In the genomic region with DNA sequence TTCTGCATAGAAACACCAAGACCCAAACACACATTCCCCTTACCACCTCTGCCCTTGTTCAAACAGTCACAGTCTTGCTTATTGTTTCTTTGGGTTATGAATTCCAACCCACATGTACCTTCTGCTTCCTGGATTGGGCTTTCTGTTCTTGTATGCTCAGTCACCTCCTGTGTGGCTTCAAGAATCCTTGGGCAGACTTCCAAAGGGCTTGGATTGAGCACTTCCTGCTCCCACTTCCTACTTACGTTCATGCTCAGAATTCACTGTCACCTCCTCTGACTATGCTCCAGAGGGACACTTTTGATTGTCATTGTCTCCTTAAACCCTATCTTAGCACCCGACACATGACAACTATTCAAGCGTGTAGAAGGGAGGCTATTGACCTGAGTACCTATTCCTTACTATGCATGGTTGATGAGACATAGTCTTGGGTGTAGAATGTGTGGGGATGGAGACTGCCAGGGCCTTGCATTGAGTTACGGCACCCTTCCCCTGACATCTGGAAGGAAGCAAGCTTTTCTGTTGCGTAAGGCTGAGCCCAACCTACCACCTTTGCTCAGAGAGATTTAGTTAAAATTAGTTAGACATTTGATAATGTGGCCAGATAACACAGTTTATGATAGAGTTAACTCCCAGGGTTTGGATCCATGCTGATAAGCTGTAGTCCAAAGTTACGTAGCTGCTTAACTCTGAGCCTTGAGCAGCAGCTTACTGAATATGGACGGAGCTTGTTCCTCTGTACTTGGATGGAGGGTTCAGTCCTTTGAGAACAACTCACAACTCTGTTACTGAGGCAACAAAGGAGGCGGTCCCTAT, we compare ENCODE assay signal across 21 mouse cellular contexts. TPM values are rescaled to one million over a fixed set of nuclear protein-coding genes. Genes with fewer than 3 reads are reported as not detected.
A peak's percentile ranks its signal among the peaks of the same experiment; 100 is the strongest.
DNase-seq lines count a peak whose midpoint lies in the region; ATAC-seq and TF ChIP-seq lines count a peak whose summit lies in the region.
"Had no signal": no experiment of that assay in that cellular context is flagged by ENCODE, and none has a peak within 500 bp of the region (broad histone marks: within the 10 kb centered on the region; RNA-seq: fewer than 3 reads in every experiment).

No protein-coding gene starts in this region.

- TF ChIP-seq RAD21 in MEL (IDR thresholded peaks at IDR 0.05; ENCODE audit: low read depth, low read length): no peak

- H3K4me3 ChIP-seq in lung, embryonic 14.5 days (ENCODE audit: low read depth, low read length): no peak overlapping the region
- no peak overlapping the region for H3K4me3 ChIP-seq in MEL (ENCODE audit: control insufficient read depth in 1 of 2, insufficient read depth in 1 of 2, low read depth in 2 of 2, low read length in 2 of 2)
- H3K4me3 ChIP-seq in intestine, embryonic 16.5 days (ENCODE audit: low read length): no peak overlapping the region
- no peak overlapping the region for H3K4me3 ChIP-seq in stomach, embryonic 16.5 days (replicated peaks; ENCODE audit: low read length)
- no peak overlapping the region for H3K4me3 ChIP-seq in midbrain, postnatal 0 days (ENCODE audit: low read depth, low read length)
- H3K4me3 ChIP-seq: embryonic facial prominence, embryonic 12.5 days; forebrain, embryonic 15.5 days; heart, adult 2 months; heart, embryonic 12.5 days had no signal

- H3K9ac ChIP-seq in lung, embryonic 14.5 days: no peak overlapping the region
- no peak overlapping the region for H3K9ac ChIP-seq in MEL (ENCODE audit: control insufficient read depth, low read depth, low read length, poor library complexity, severe bottlenecking)
- no peak overlapping the region for H3K9ac ChIP-seq in intestine, embryonic 16.5 days (ENCODE audit: low read depth, low read length)
- no peak overlapping the region for H3K9ac ChIP-seq in stomach, embryonic 16.5 days (ENCODE audit: low read length)
- no peak overlapping the region for H3K9ac ChIP-seq in midbrain, postnatal 0 days (replicated peaks; ENCODE audit: low read length, poor library complexity, severe bottlenecking)
- H3K9ac ChIP-seq: embryonic facial prominence, embryonic 12.5 days; forebrain, embryonic 15.5 days; heart, embryonic 12.5 days had no signal

- no peak for TF ChIP-seq CTCF in lung, embryonic 14.5 days (IDR thresholded peaks at IDR 0.05; ENCODE audit: low read depth)
- TF ChIP-seq CTCF in MEL (IDR thresholded peaks at IDR 0.05 in 2 of 3, conservative IDR thresholded peaks at IDR 0.05 in 1 of 3; ENCODE audit: control insufficient read depth in 1 of 3, insufficient read depth in 1 of 3, low read depth in 2 of 3, low read length in 3 of 3, poor library complexity in 1 of 3, severe bottlenecking in 1 of 3): no peak
- TF ChIP-seq CTCF in midbrain, postnatal 0 days (IDR thresholded peaks at IDR 0.05): no peak

- DNase-seq in lung, embryonic 14.5 days: peak; percentile 33
- no peak for DNase-seq in lung, postnatal 4 days
- DNase-seq in MEL (ENCODE audit: low read depth, low spot score): peak; percentile 3
- DNase-seq in kidney, postnatal 14 days: no peak
- DNase-seq in midbrain, postnatal 0 days (ENCODE audit: low spot score): no peak
- no peak for DNase-seq in heart, adult 18-20 months
- DNase-seq: adrenal gland, postnatal 10 days; B cell, adult 2 months; cerebellum, adult 11 months; cerebellum, adult 9-10 months; cerebellum, postnatal 25 days; gastrocnemius, postnatal 36 days; heart, postnatal 36 days had no signal

- WGBS in lung, embryonic 14.5 days: 82% methylated on average over 8 of the region's 8 CpGs
- WGBS in intestine, embryonic 16.5 days: 72% methylated on average over 8 of the region's 8 CpGs
- WGBS in stomach, embryonic 16.5 days: 84% methylated on average over 8 of the region's 8 CpGs
- 88% methylated on average over 8 of the region's 8 CpGs for WGBS in midbrain, postnatal 0 days

- no peaks in the 10 kb centered on the region for H3K79me2 ChIP-seq in MEL (ENCODE audit: control insufficient read depth, insufficient read depth, low read length, poor library complexity)

- no peak for TF ChIP-seq EP300 in MEL (IDR thresholded peaks at IDR 0.05; ENCODE audit: low read depth in 1 of 2, low read length in 2 of 2)

- H3K4me2 ChIP-seq in lung, embryonic 14.5 days: no peak overlapping the region
- H3K4me2 ChIP-seq in intestine, embryonic 16.5 days (ENCODE audit: low read depth, low read length): no peak overlapping the region
- H3K4me2 ChIP-seq in stomach, embryonic 16.5 days (ENCODE audit: low read depth, low read length): no peak overlapping the region
- no peak overlapping the region for H3K4me2 ChIP-seq in midbrain, postnatal 0 days (ENCODE audit: low read depth, low read length, poor library complexity, severe bottlenecking)
- H3K4me2 ChIP-seq: embryonic facial prominence, embryonic 12.5 days; forebrain, embryonic 15.5 days; heart, embryonic 12.5 days had no signal

- H3K27ac ChIP-seq in lung, embryonic 14.5 days (ENCODE audit: low read depth): no peak overlapping the region
- H3K27ac ChIP-seq in MEL (ENCODE audit: control insufficient read depth, low read depth, low read length): no peak overlapping the region
- H3K27ac ChIP-seq in intestine, embryonic 16.5 days (ENCODE audit: low read length): peak overlapping the region; percentile 51; the same call in 1 of the 2 replicates
- H3K27ac ChIP-seq in stomach, embryonic 16.5 days (ENCODE audit: low read length): no peak overlapping the region
- no peak overlapping the region for H3K27ac ChIP-seq in midbrain, postnatal 0 days (ENCODE audit: low read depth, low read length)
- H3K27ac ChIP-seq: embryonic facial prominence, embryonic 12.5 days; forebrain, embryonic 15.5 days; heart, adult 2 months had no signal

- no peak for ATAC-seq in lung, embryonic 14.5 days (ENCODE audit: insufficient read depth)
- peak; percentile 93 for ATAC-seq in intestine, embryonic 16.5 days
- 0 out of 2 replicates have a peak, but pooled peaks have one; percentile 33 for ATAC-seq in stomach, embryonic 16.5 days (ENCODE audit: insufficient read depth, low FRiP score)
- no peak for ATAC-seq in midbrain, postnatal 0 days (ENCODE audit: low FRiP score)
- ATAC-seq: CD4-positive, CD25-positive, alpha-beta regulatory T cell, adult 4 months; forebrain, embryonic 15.5 days had no signal

- no peak for TF ChIP-seq POLR2A in MEL (IDR thresholded peaks at IDR 0.05; ENCODE audit: control insufficient read depth in 1 of 2, insufficient read depth in 1 of 2, low read depth in 1 of 2, low read length in 2 of 2, poor library complexity in 1 of 2)

- H3K4me1 ChIP-seq in lung, embryonic 14.5 days (ENCODE audit: insufficient read depth): no peaks in the 10 kb centered on the region
- no peaks in the 10 kb centered on the region for H3K4me1 ChIP-seq in MEL (ENCODE audit: control insufficient read depth in 1 of 2, insufficient read depth in 2 of 2, low read length in 2 of 2)
- no peaks in the 10 kb centered on the region; the same call in 1 of the 2 replicates for H3K4me1 ChIP-seq in intestine, embryonic 16.5 days (ENCODE audit: control insufficient read depth, insufficient read depth, low read length)
- no peaks in the 10 kb centered on the region for H3K4me1 ChIP-seq in stomach, embryonic 16.5 days (ENCODE audit: control insufficient read depth, insufficient read depth, low read length)
- no peaks in the 10 kb centered on the region for H3K4me1 ChIP-seq in midbrain, postnatal 0 days (ENCODE audit: insufficient read depth, low read length)
- H3K4me1 ChIP-seq: embryonic facial prominence, embryonic 12.5 days; forebrain, embryonic 15.5 days had no signal

- no peaks in the 10 kb centered on the region for H3K36me3 ChIP-seq in lung, embryonic 14.5 days (ENCODE audit: insufficient read depth)
- no peaks in the 10 kb centered on the region for H3K36me3 ChIP-seq in MEL (ENCODE audit: control insufficient read depth in 1 of 2, insufficient read depth in 2 of 2, low read length in 2 of 2)
- no peaks in the 10 kb centered on the region for H3K36me3 ChIP-seq in intestine, embryonic 16.5 days (ENCODE audit: control insufficient read depth, insufficient read depth, low read length)
- no peaks in the 10 kb centered on the region for H3K36me3 ChIP-seq in stomach, embryonic 16.5 days (ENCODE audit: control insufficient read depth, insufficient read depth, low read length)
- no peaks in the 10 kb centered on the region for H3K36me3 ChIP-seq in midbrain, postnatal 0 days (ENCODE audit: insufficient read depth, low read length)
- H3K36me3 ChIP-seq: embryonic facial prominence, embryonic 12.5 days; forebrain, embryonic 15.5 days; G1E; heart, embryonic 12.5 days had no signal

- H3K9me3 ChIP-seq in lung, embryonic 14.5 days (ENCODE audit: low read depth, low read length): no peaks in the 10 kb centered on the region
- no peaks in the 10 kb centered on the region for H3K9me3 ChIP-seq in MEL (replicated peaks; ENCODE audit: insufficient read depth, low read length)
- H3K9me3 ChIP-seq in intestine, embryonic 16.5 days (ENCODE audit: control insufficient read depth, low read length): no peaks in the 10 kb centered on the region
- H3K9me3 ChIP-seq in stomach, embryonic 16.5 days (replicated peaks; ENCODE audit: control insufficient read depth, low read length): no peaks in the 10 kb centered on the region
- no peaks in the 10 kb centered on the region for H3K9me3 ChIP-seq in midbrain, postnatal 0 days (ENCODE audit: low read length)
- H3K9me3 ChIP-seq: embryonic facial prominence, embryonic 12.5 days; forebrain, embryonic 15.5 days; G1E had no signal

- no peaks in the 10 kb centered on the region for H3K27me3 ChIP-seq in lung, embryonic 14.5 days (ENCODE audit: insufficient read depth, low read length)
- no peaks in the 10 kb centered on the region for H3K27me3 ChIP-seq in MEL (ENCODE audit: control insufficient read depth in 1 of 2, insufficient read depth in 2 of 2, low read length in 2 of 2)
- H3K27me3 ChIP-seq in intestine, embryonic 16.5 days (replicated peaks; ENCODE audit: control insufficient read depth, insufficient read depth, low read length): no peaks in the 10 kb centered on the region
- no peaks in the 10 kb centered on the region for H3K27me3 ChIP-seq in stomach, embryonic 16.5 days (ENCODE audit: control insufficient read depth, insufficient read depth, low read length)
- H3K27me3 ChIP-seq in midbrain, postnatal 0 days (ENCODE audit: insufficient read depth, low read length): no peaks in the 10 kb centered on the region
- H3K27me3 ChIP-seq: embryonic facial prominence, embryonic 12.5 days; forebrain, embryonic 15.5 days; heart, embryonic 12.5 days had no signal

RNA-seq across cellular contexts. Expression of gene Pld1, which starts 55.9 kb away (rescaled TPM):
- 6.4 and 7.5 TPM in 2 replicates for polyA plus RNA-seq in lung, embryonic 14.5 days (2014; fragmentation: Nextera tagmentation; extraction: Ambion mirVana)
- total RNA-seq in MEL (2012; rRNA removed): 0.03 TPM in 1 of 2 replicates, not detected in the other
- polyA plus RNA-seq in MEL (2012; ENCODE audit: insufficient read depth in 1 of 2, insufficient read length in 2 of 2, low read depth in 1 of 2, low replicate concordance in 2 of 2, missing spikeins in 1 of 2): under 1 TPM in 1 of 2 experiments, not detected in 1; 0.22 TPM
- polyA plus RNA-seq in intestine, embryonic 16.5 days (2015; fragmentation: Nextera tagmentation; extraction: Ambion mirVana): 22.3 and 25.9 TPM in 2 replicates
- polyA plus RNA-seq in stomach, embryonic 16.5 days (2015; fragmentation: Nextera tagmentation; extraction: Ambion mirVana): 11.4 TPM in 2 replicates
- 6.7 and 13.5 TPM in 2 replicates for total RNA-seq in midbrain, postnatal 0 days (2014; rRNA removed)
- polyA plus RNA-seq in midbrain, postnatal 0 days (2015; fragmentation: Nextera tagmentation; extraction: Ambion mirVana): 4.7 and 5.0 TPM in 2 replicates
- total RNA-seq in heart, adult 18-20 months (2021): 10 to 100 TPM in 1 of 2 experiments, 1 to 10 TPM in 1; 8.0 to 11.8 TPM
- polyA plus RNA-seq: G1E had no signal

Comparison
In these comparisons a context has a peak if more than half of its experiments do, and no peak if none do; other contexts are left out.
1. DNase-seq: peak in lung, embryonic 14.5 days (single experiment) and MEL (single experiment); none in lung, postnatal 4 days (0 of 2), kidney, postnatal 14 days (single experiment), midbrain, postnatal 0 days (single experiment) and heart, adult 18-20 months (0 of 2).
2. ATAC-seq: peak in intestine, embryonic 16.5 days (single experiment) and stomach, embryonic 16.5 days (single experiment); none in lung, embryonic 14.5 days (single experiment) and midbrain, postnatal 0 days (single experiment).